Mouse (Mus musculus) CH12.LX (cell line): ENCODE data around the gene Fchsd2. TPM values are rescaled to one million over a fixed set of nuclear protein-coding genes. Genes with fewer than 3 reads are reported as not detected.
A peak's percentile ranks its signal among the peaks of the same experiment; 100 is the strongest.

Experiments used
- DNase-seq: peaks from one replicate; pipeline ENCODE4 v3.0.0-alpha.2; 2013; ENCODE audit errors: extremely low read depth
- H3K27ac ChIP-seq: 2 replicates; pipeline ENCODE4 v1.5.1; 2012; ENCODE audit warnings: low read depth, mild to moderate bottlenecking, control low read depth, moderate library complexity; ENCODE audit not compliant: insufficient read depth
- H3K27me3 ChIP-seq: replicated peaks from 2 replicates; pipeline ENCODE3; 2012; ENCODE audit warnings: inconsistent platforms
- H3K36me3 ChIP-seq, 2 experiments: replicated peaks in 1 of 2; 2 replicates each; pipeline versions ENCODE3 to v1.6.1; 2012; ENCODE audit warnings: inconsistent platforms in 1 of 2, low read length in 1 of 2, mild to moderate bottlenecking in 1 of 2, mixed read lengths in 1 of 2, moderate library complexity in 1 of 2; ENCODE audit not compliant: control insufficient read depth in 1 of 2, insufficient read depth in 1 of 2
- H3K4me1 ChIP-seq, 2 experiments: 2 replicates each; pipeline ENCODE4 v1.6.1; 2012; ENCODE audit warnings: inconsistent platforms in 1 of 2, moderate library complexity in 1 of 2; ENCODE audit not compliant: insufficient read depth in 2 of 2, control insufficient read depth in 1 of 2
- H3K4me2 ChIP-seq: 2 replicates; pipeline ENCODE4 v1.6.1; 2012; ENCODE audit warnings: low read depth, mild to moderate bottlenecking, control low read depth; ENCODE audit not compliant: poor library complexity, insufficient read depth, severe bottlenecking
- H3K4me3 ChIP-seq, 3 experiments: fragments of 150-350 bp in 1 of 3; sonication (generic) in 1 of 3; replicated peaks in 1 of 3; 2 replicates each; pipeline versions ENCODE3 to v1.5.1; 2011 to 2012; ENCODE audit warnings: low read depth in 2 of 3, low read length in 2 of 3, mild to moderate bottlenecking in 2 of 3, moderate library complexity in 2 of 3, control low read depth in 1 of 3, improper control_type of control experiment in 1 of 3, inconsistent platforms in 1 of 3, mixed read lengths in 1 of 3; ENCODE audit not compliant: poor library complexity in 1 of 3
- H3K79me2 ChIP-seq: replicated peaks from 2 replicates; pipeline ENCODE4 v1.6.1; 2012; ENCODE audit warnings: mild to moderate bottlenecking, moderate library complexity; ENCODE audit not compliant: control insufficient read depth, poor library complexity, insufficient read depth, severe bottlenecking; ENCODE audit errors: extremely low read depth
- H3K9ac ChIP-seq: 2 replicates; pipeline ENCODE4 v1.6.1; 2012; ENCODE audit warnings: low read depth, mild to moderate bottlenecking, control low read depth, moderate library complexity; ENCODE audit not compliant: insufficient read depth
- H3K9me3 ChIP-seq: replicated peaks from 2 replicates; pipeline ENCODE3; 2012; ENCODE audit warnings: low read length, inconsistent platforms, mixed read lengths
- CHD1 ChIP-seq: IDR thresholded peaks from 2 replicates; pipeline ENCODE4 v1.6.1; 2012; ENCODE audit warnings: low read depth, low read length, improper control_type of control experiment, inconsistent platforms
- CHD2 ChIP-seq: IDR thresholded peaks from 2 replicates; pipeline ENCODE4 v1.6.1; 2011; ENCODE audit warnings: low read length, improper control_type of control experiment
- CTCF ChIP-seq, 2 experiments: IDR thresholded peaks in 1 of 2; conservative IDR thresholded peaks in 1 of 2; 2 replicates each; pipeline ENCODE4 v1.5.1; 2011 to 2012; ENCODE audit warnings: low read depth in 2 of 2, low read length in 2 of 2, improper control_type of control experiment in 1 of 2, inconsistent platforms in 1 of 2, mild to moderate bottlenecking in 1 of 2, moderate library complexity in 1 of 2
- E2F4 ChIP-seq: IDR thresholded peaks from 2 replicates; pipeline ENCODE4 v1.6.1; 2011; ENCODE audit warnings: low read depth, low read length, improper control_type of control experiment; ENCODE audit not compliant: insufficient replicate concordance
- ETS1 ChIP-seq: conservative IDR thresholded peaks from 2 replicates; pipeline ENCODE4 v1.6.1; 2012; ENCODE audit warnings: low read depth, mild to moderate bottlenecking, inconsistent platforms, low read length, improper control_type of control experiment, moderate library complexity
- GABPA ChIP-seq: IDR thresholded peaks from 2 replicates; pipeline ENCODE4 v1.6.1; 2012; ENCODE audit warnings: low read depth, low read length, improper control_type of control experiment, inconsistent platforms; ENCODE audit not compliant: insufficient replicate concordance
- HCFC1 ChIP-seq: IDR thresholded peaks from 2 replicates; pipeline ENCODE4 v1.6.1; 2012; ENCODE audit warnings: low read depth, mild to moderate bottlenecking, inconsistent platforms, low read length, improper control_type of control experiment
- IRF4 ChIP-seq: IDR thresholded peaks from 2 replicates; pipeline ENCODE4 v1.6.1; 2014; ENCODE audit warnings: low read depth, mild to moderate bottlenecking, inconsistent platforms, low read length, improper control_type of control experiment
- KAT2A ChIP-seq: IDR thresholded peaks from 2 replicates; pipeline ENCODE4 v1.6.1; 2012; ENCODE audit warnings: low read length, improper control_type of control experiment, inconsistent platforms; ENCODE audit not compliant: insufficient replicate concordance
- MAFK ChIP-seq: IDR thresholded peaks from 2 replicates; pipeline ENCODE4 v1.6.1; 2011; ENCODE audit warnings: low read length, improper control_type of control experiment; ENCODE audit not compliant: insufficient replicate concordance
- MAX ChIP-seq: IDR thresholded peaks from 2 replicates; pipeline ENCODE4 v1.6.1; 2011; ENCODE audit warnings: low read length, improper control_type of control experiment
- MXI1 ChIP-seq: IDR thresholded peaks from 2 replicates; pipeline ENCODE4 v1.6.1; 2011; ENCODE audit warnings: mild to moderate bottlenecking, low read depth, low read length, improper control_type of control experiment
- MYC ChIP-seq: IDR thresholded peaks from 2 replicates; pipeline ENCODE4 v1.6.1; 2011; ENCODE audit warnings: low read depth, mild to moderate bottlenecking, improper control_type of control experiment, low read length
- NELFE ChIP-seq: IDR thresholded peaks from 2 replicates; pipeline ENCODE4 v1.6.1; 2011; ENCODE audit warnings: low read depth, low read length, improper control_type of control experiment
- NRF1 ChIP-seq: IDR thresholded peaks from 2 replicates; pipeline ENCODE4 v1.6.1; 2014; ENCODE audit warnings: low read depth, mild to moderate bottlenecking, inconsistent platforms, low read length, improper control_type of control experiment, moderate library complexity
- POLR2A ChIP-seq: IDR thresholded peaks from 2 replicates; pipeline ENCODE4 v1.6.1; 2011; ENCODE audit warnings: low read depth, mild to moderate bottlenecking, improper control_type of control experiment, low read length
- POLR2AphosphoS2 ChIP-seq: IDR thresholded peaks from 2 replicates; pipeline ENCODE4 v1.6.1; 2011; ENCODE audit warnings: low read depth, low read length, improper control_type of control experiment
- RCOR1 ChIP-seq: conservative IDR thresholded peaks from 2 replicates; pipeline ENCODE4 v1.6.1; 2012; ENCODE audit warnings: low read depth, mild to moderate bottlenecking, inconsistent platforms, low read length, improper control_type of control experiment
- SIN3A ChIP-seq: IDR thresholded peaks from 2 replicates; pipeline ENCODE4 v1.6.1; 2012; ENCODE audit warnings: low read length, improper control_type of control experiment, inconsistent platforms
- SMC3 ChIP-seq: IDR thresholded peaks from 2 replicates; pipeline ENCODE4 v1.6.1; 2011; ENCODE audit warnings: low read depth, low read length, improper control_type of control experiment
- USF1 ChIP-seq: IDR thresholded peaks from 2 replicates; pipeline ENCODE4 v1.6.1; 2014; ENCODE audit warnings: low read depth, mild to moderate bottlenecking, inconsistent platforms, low read length, improper control_type of control experiment
- ZC3H11A ChIP-seq: IDR thresholded peaks from 2 replicates; pipeline ENCODE4 v1.6.1; 2012; ENCODE audit warnings: low read depth, mild to moderate bottlenecking, inconsistent platforms, low read length, improper control_type of control experiment
- ZNF384 ChIP-seq: IDR thresholded peaks from 2 replicates; pipeline ENCODE4 v1.6.1; 2012; ENCODE audit warnings: low read depth, low read length, improper control_type of control experiment, inconsistent platforms
- dilution Hi-C: fragments of 300-500 bp; cut with MboI; formaldehyde crosslinking; loops from 2 replicates; pipeline ENCODE4 v1.14.3; 2020; ENCODE audit warnings: low sequenced_read_pairs; ENCODE audit not compliant: extremely low pct_unique_long_range_greater_than_20kb, extremely low pct_ligation_motif_present
- in situ Hi-C: fragments of 300-500 bp; cut with MboI; formaldehyde crosslinking; loops from 3 replicates; pipeline ENCODE4 v1.14.3; 2019; ENCODE audit warnings: low sequenced_read_pairs, low pct_ligation_motif_present, low pct_unique_long_range_greater_than_20kb, mixed read lengths
- polyA plus RNA-seq: library from polyadenylated mRNA; unstranded; fragments of >175 nt; gene quantifications from 2 replicates; pipeline ENCODE4 v1.2.1, GENCODE M21; 2012; ENCODE audit warnings: low read depth; ENCODE audit not compliant: insufficient read length
- total RNA-seq, 2 experiments: library from RNA; depleted of rRNA; stranded (reverse); fragments of 300-350 nt in 1 of 2; fragments of >200 nt in 1 of 2; gene quantifications; 2 replicates each; pipeline ENCODE4 v1.2.3; 2012 to 2014

Fchsd2 gene
- total and polyA plus RNA-seq, 3 experiments: 23.8 to 38.2 (median 25.5) TPM

GRCm38 (mm10) chr7:101064697-101065688 lies 27.7 kb upstream of the Fchsd2 start:
- no peak for DNase-seq

GRCm38 (mm10) chr7:101066009-101066408 lies 26.7 kb upstream of the Fchsd2 start:
- H3K9me3 ChIP-seq: no peaks in the 10 kb centered on the region
- TF ChIP-seq CHD1 (no peak), SMC3 (no peak), HCFC1 (no peak), CTCF (conservative IDR thresholded peaks at IDR 0.05 in 1 of 2, IDR thresholded peaks at IDR 0.05 in 1 of 2; ENCODE audit: low read depth in 2 of 2, low read length in 2 of 2) (no peak), RCOR1 (no peak), GABPA (no peak), IRF4 (no peak), MAX (no peak), MAFK (no peak), POLR2A (no peak), SIN3A (no peak), NRF1 (no peak), ZNF384 (no peak), ETS1 (no peak), KAT2A (no peak), NELFE (no peak), E2F4 (no peak), CHD2 (no peak)
- TF ChIP-seq, all 38 proteins: peak for 0
- Histone ChIP-seq H3K79me2 (no peaks in the 10 kb centered on the region), H3K4me3 (no peak overlapping the region), H3K36me3 (no peaks in the 10 kb centered on the region), H3K27me3 (no peaks in the 10 kb centered on the region), H3K4me2 (no peak overlapping the region), H3K4me1 (peaks cover 44 to 96% of the 10 kb centered on the region in 2 experiments), H3K9ac (peak overlapping the region; percentile 10), H3K27ac (peak overlapping the region; percentile 99)
- dilution Hi-C loops (no loop called here), in situ Hi-C loops (loop anchor here (10.0 kb wide), 2 partner anchors 239 to 309 kb away; partner anchors contain the start of gene Atg16l2)
- DNase-seq: no peak

More at GRCm38 (mm10) chr7:101064697-101065688, 27.7 kb upstream of the Fchsd2 start:
- H3K79me2 ChIP-seq: no peaks in the 10 kb centered on the region
- H3K36me3 ChIP-seq: no peaks in the 10 kb centered on the region
- no peaks in the 10 kb centered on the region for H3K27me3 ChIP-seq
- 0 out of 2 replicates have a peak overlapping the region, but pooled peaks have one; percentile 8 for H3K9ac ChIP-seq
- no peaks in the 10 kb centered on the region for H3K9me3 ChIP-seq
- peak overlapping the region; percentile 99 for H3K27ac ChIP-seq
- no peak overlapping the region for H3K4me3 ChIP-seq
- no peak overlapping the region for H3K4me2 ChIP-seq
- dilution Hi-C loops: no loop called here
- in situ Hi-C loops: loop anchor here (10.0 kb wide), 2 partner anchors 240 to 310 kb away; partner anchors contain the start of gene Atg16l2
- no peak for TF ChIP-seq ZC3H11A
- TF ChIP-seq IRF4: 0 out of 2 replicates have a peak, but pooled peaks have one; percentile 2
- TF ChIP-seq MYC: no peak
- no peak for TF ChIP-seq KAT2A
- TF ChIP-seq USF1: no peak
- no peak for TF ChIP-seq MAFK
- TF ChIP-seq SMC3: no peak
- TF ChIP-seq SIN3A: no peak
- 0 out of 2 replicates have a peak, but pooled peaks have one; percentile 9 for TF ChIP-seq MXI1
- TF ChIP-seq POLR2AphosphoS2: no peak
- peak; percentile 82 for TF ChIP-seq ZNF384
- no peak for TF ChIP-seq HCFC1
- no peak for TF ChIP-seq CHD1
- H3K4me1 ChIP-seq: peaks cover 49 to 97% of the 10 kb centered on the region in 2 experiments
